Mouse (Mus musculus) heart, postnatal 25 days (tissue): ENCODE measurements at regions not wholly inside any gene's neighbourhood (a gene's known extent, or its start where the extent isn't known, plus 50 kb on each side); places are given as distances from the start of the nearest gene placed in this dataset.

ENCODE experiments used
- DNase-seq: peaks from one replicate; pipeline ENCODE4 v3.0.0; 2022; ENCODE audit warnings: low spot score
- intact Hi-C: fragments of 180-260 bp; cut with DNase I; formaldehyde crosslinking; loops from one replicate; pipeline ENCODE4 v1.15.1; 2025

GRCm38 (mm10) chr13:99063431-99063830 lies 79.1 kb upstream of the 1700024P04Rik start:
- no peak for DNase-seq
- intact Hi-C loops = no loop called here

- DNase-seq = no peak
- intact Hi-C loops = no loop called here
Measured at GRCm38 (mm10) chr13:99062936-99063335, 78.6 kb upstream of the 1700024P04Rik start.

- peak; percentile 58 for DNase-seq
- intact Hi-C loops = loop anchor here (5.0 kb wide), 1 partner anchor 69 kb away; no protein-coding TSS in a partner anchor
Measured at GRCm38 (mm10) chr13:99058131-99058970, 74.0 kb upstream of the 1700024P04Rik start.

- no peak for DNase-seq
- intact Hi-C loops = loop anchor here (5.0 kb wide), 1 partner anchor 70 kb away; no protein-coding TSS in a partner anchor
Measured at GRCm38 (mm10) chr13:99057696-99058095, 73.3 kb upstream of the 1700024P04Rik start.

- DNase-seq = no peak
- intact Hi-C loops = loop anchor here (5.0 kb wide), 1 partner anchor 70 kb away; no protein-coding TSS in a partner anchor
Measured at GRCm38 (mm10) chr13:99057293-99057588, 72.9 kb upstream of the 1700024P04Rik start.

- DNase-seq = no peak
Measured at GRCm38 (mm10) chr13:99056432-99057292, 72.3 kb upstream of the 1700024P04Rik start.

GRCm38 (mm10) chr13:99055609-99056321 lies 71.4 kb upstream of the 1700024P04Rik start:
- no peak for DNase-seq
- intact Hi-C loops = loop anchor here (5.0 kb wide), 1 partner anchor 72 kb away; no protein-coding TSS in a partner anchor

More at GRCm38 (mm10) chr13:99056432-99057292, 72.3 kb upstream of the 1700024P04Rik start:
- intact Hi-C loops = loop anchor here (5.0 kb wide), 1 partner anchor 71 kb away; no protein-coding TSS in a partner anchor

GRCm38 (mm10) chr13:99052076-99052475 lies 67.7 kb upstream of the 1700024P04Rik start:
- DNase-seq = no peak
- intact Hi-C loops = no loop called here

- intact Hi-C loops = no loop called here
- no peak for DNase-seq
Measured at GRCm38 (mm10) chr13:99049699-99050098, 65.3 kb upstream of the 1700024P04Rik start.

GRCm38 (mm10) chr13:99048651-99049100 lies 64.3 kb upstream of the 1700024P04Rik start:
- intact Hi-C loops = no loop called here

GRCm38 (mm10) chr13:99047219-99047618 lies 62.9 kb upstream of the 1700024P04Rik start:
- intact Hi-C loops = no loop called here

More at GRCm38 (mm10) chr13:99048651-99049100, 64.3 kb upstream of the 1700024P04Rik start:
- no peak for DNase-seq

GRCm38 (mm10) chr13:99046737-99047136 lies 62.4 kb upstream of the 1700024P04Rik start:
- intact Hi-C loops = no loop called here
- DNase-seq = no peak

More at GRCm38 (mm10) chr13:99047219-99047618, 62.9 kb upstream of the 1700024P04Rik start:
- DNase-seq = no peak

GRCm38 (mm10) chr13:99042086-99042485 lies 57.7 kb upstream of the 1700024P04Rik start:
- no peak for DNase-seq
- intact Hi-C loops = no loop called here

- no peak for DNase-seq
- intact Hi-C loops = no loop called here
Measured at GRCm38 (mm10) chr13:99041256-99041655, 56.9 kb upstream of the 1700024P04Rik start.

- no peak for DNase-seq
- intact Hi-C loops = no loop called here
Measured at GRCm38 (mm10) chr13:99040846-99041245, 56.5 kb upstream of the 1700024P04Rik start.

- DNase-seq = no peak
- intact Hi-C loops = no loop called here
Measured at GRCm38 (mm10) chr13:99040171-99040570, 55.8 kb upstream of the 1700024P04Rik start.

- intact Hi-C loops = no loop called here
- DNase-seq = no peak
Measured at GRCm38 (mm10) chr13:99039063-99039385, 54.7 kb upstream of the 1700024P04Rik start.

- no peak for DNase-seq
- intact Hi-C loops = no loop called here
Measured at GRCm38 (mm10) chr13:99038198-99039062, 54.1 kb upstream of the 1700024P04Rik start.

- no peak for DNase-seq
- intact Hi-C loops = no loop called here
Measured at GRCm38 (mm10) chr13:99037131-99037530, 52.8 kb upstream of the 1700024P04Rik start.
